Mouse (Mus musculus) MEL (cell line): Measurements from ENCODE around the gene Macrod2. TPM values are rescaled to one million over a fixed set of nuclear protein-coding genes. Genes with fewer than 3 reads are reported as not detected.

Experiments
- DNase-seq: peaks from one replicate; pipeline ENCODE4 v3.0.0; 2011; ENCODE audit warnings: low read depth, low spot score
- H3K27ac ChIP-seq: 2 replicates; pipeline ENCODE4 v1.5.1; 2012; ENCODE audit warnings: low read depth, mild to moderate bottlenecking, control low read depth, low read length, moderate library complexity; ENCODE audit not compliant: control insufficient read depth
- H3K27me3 ChIP-seq, 2 experiments: fragments of 150-350 bp in 1 of 2; sonication (generic) in 1 of 2; 2 replicates each; pipeline ENCODE4 v1.6.1; 2012; ENCODE audit warnings: low read length in 2 of 2, mild to moderate bottlenecking in 2 of 2, improper control_type of control experiment in 1 of 2, moderate library complexity in 1 of 2; ENCODE audit not compliant: insufficient read depth in 2 of 2, control insufficient read depth in 1 of 2
- H3K36me3 ChIP-seq, 2 experiments: 2 replicates each; pipeline ENCODE4 v1.6.1; 2012 to 2014; ENCODE audit warnings: low read length in 2 of 2, improper control_type of control experiment in 1 of 2, inconsistent platforms in 1 of 2, mild to moderate bottlenecking in 1 of 2; ENCODE audit not compliant: insufficient read depth in 2 of 2, control insufficient read depth in 1 of 2
- H3K4me1 ChIP-seq, 2 experiments: fragments of 150-350 bp in 1 of 2; sonication (generic) in 1 of 2; 2 replicates each; pipeline ENCODE4 v1.6.1; 2012; ENCODE audit warnings: low read length in 2 of 2, improper control_type of control experiment in 1 of 2, mild to moderate bottlenecking in 1 of 2; ENCODE audit not compliant: insufficient read depth in 2 of 2, control insufficient read depth in 1 of 2
- H3K4me3 ChIP-seq, 2 experiments: fragments of 150-350 bp in 1 of 2; sonication (generic) in 1 of 2; 2 replicates each; pipeline ENCODE4 v1.5.1; 2012; ENCODE audit warnings: low read depth in 2 of 2, low read length in 2 of 2, mild to moderate bottlenecking in 2 of 2, moderate library complexity in 2 of 2, control low read depth in 1 of 2, improper control_type of control experiment in 1 of 2; ENCODE audit not compliant: control insufficient read depth in 1 of 2, insufficient read depth in 1 of 2
- H3K79me2 ChIP-seq: 2 replicates; pipeline ENCODE4 v1.6.1; 2012; ENCODE audit warnings: mild to moderate bottlenecking, low read length, moderate library complexity; ENCODE audit not compliant: control insufficient read depth, poor library complexity, insufficient read depth
- H3K9ac ChIP-seq: 2 replicates; pipeline ENCODE4 v1.6.1; 2012; ENCODE audit warnings: low read depth, mild to moderate bottlenecking, control low read depth, low read length, moderate library complexity; ENCODE audit not compliant: control insufficient read depth, poor library complexity, severe bottlenecking
- H3K9me3 ChIP-seq: fragments of 150-350 bp; sonication (generic); replicated peaks from 2 replicates; pipeline ENCODE4 v1.6.1; 2012; ENCODE audit warnings: mild to moderate bottlenecking, low read length, improper control_type of control experiment, moderate library complexity; ENCODE audit not compliant: insufficient read depth
- BHLHE40 ChIP-seq: IDR thresholded peaks from 2 replicates; pipeline ENCODE4 v1.6.1; 2012; ENCODE audit warnings: low read depth, mild to moderate bottlenecking, inconsistent platforms, low read length, improper control_type of control experiment, borderline replicate concordance
- CHD1 ChIP-seq: IDR thresholded peaks from 2 replicates; pipeline ENCODE4 v1.6.1; 2012; ENCODE audit warnings: low read depth, mild to moderate bottlenecking, inconsistent platforms, low read length, improper control_type of control experiment
- EP300 ChIP-seq, 2 experiments: IDR thresholded peaks; 2 replicates each; pipeline ENCODE4 v1.6.1; 2011; ENCODE audit warnings: improper control_type of control experiment in 2 of 2, low read length in 2 of 2, low read depth in 1 of 2, mild to moderate bottlenecking in 1 of 2
- MAFK ChIP-seq: IDR thresholded peaks from 2 replicates; pipeline ENCODE4 v1.6.1; 2011; ENCODE audit warnings: low read depth, mild to moderate bottlenecking, low read length, improper control_type of control experiment, borderline replicate concordance
- MAZ ChIP-seq: IDR thresholded peaks from 2 replicates; pipeline ENCODE4 v1.6.1; 2012; ENCODE audit warnings: low read depth, mild to moderate bottlenecking, inconsistent platforms, low read length, improper control_type of control experiment
- MEF2A ChIP-seq: IDR thresholded peaks from 2 replicates; pipeline ENCODE4 v1.6.1; 2014; ENCODE audit warnings: low read depth, mild to moderate bottlenecking, inconsistent platforms, low read length, improper control_type of control experiment; ENCODE audit not compliant: poor library complexity, insufficient replicate concordance, severe bottlenecking; ENCODE audit errors: extremely low read depth
- MYC ChIP-seq: IDR thresholded peaks from 2 replicates; pipeline ENCODE4 v1.6.1; 2011; ENCODE audit warnings: low read depth, mild to moderate bottlenecking, low read length, improper control_type of control experiment, moderate library complexity
- NRF1 ChIP-seq: IDR thresholded peaks from 2 replicates; pipeline ENCODE4 v1.6.1; 2014; ENCODE audit warnings: low read depth, mild to moderate bottlenecking, inconsistent platforms, low read length, improper control_type of control experiment, moderate library complexity; ENCODE audit not compliant: poor library complexity, insufficient read depth, severe bottlenecking
- POLR2A ChIP-seq, 2 experiments: IDR thresholded peaks; 2 replicates each; pipeline ENCODE4 v1.6.1; 2011 to 2012; ENCODE audit warnings: low read length in 2 of 2, mild to moderate bottlenecking in 2 of 2, control low read depth in 1 of 2, improper control_type of control experiment in 1 of 2, low read depth in 1 of 2, moderate library complexity in 1 of 2; ENCODE audit not compliant: control insufficient read depth in 1 of 2, insufficient read depth in 1 of 2, poor library complexity in 1 of 2
- POLR2AphosphoS2 ChIP-seq: IDR thresholded peaks from 2 replicates; pipeline ENCODE4 v1.6.1; 2011; ENCODE audit warnings: low read length, improper control_type of control experiment
- RCOR1 ChIP-seq: IDR thresholded peaks from 2 replicates; pipeline ENCODE4 v1.6.1; 2012; ENCODE audit warnings: low read depth, mild to moderate bottlenecking, inconsistent platforms, low read length, improper control_type of control experiment
- TAL1 ChIP-seq: IDR thresholded peaks from 2 replicates; pipeline ENCODE4 v1.6.1; 2012; ENCODE audit warnings: mild to moderate bottlenecking, inconsistent platforms, low read length, moderate library complexity, mixed read lengths
- TBP ChIP-seq: IDR thresholded peaks from 2 replicates; pipeline ENCODE4 v1.8.0; 2011; ENCODE audit warnings: low read depth, low read length, improper control_type of control experiment
- TCF12 ChIP-seq: IDR thresholded peaks from 2 replicates; pipeline ENCODE4 v1.6.1; 2014; ENCODE audit warnings: low read depth, mild to moderate bottlenecking, inconsistent platforms, low read length, improper control_type of control experiment, moderate library complexity
- UBTF ChIP-seq: IDR thresholded peaks from 2 replicates; pipeline ENCODE4 v1.6.1; 2012; ENCODE audit warnings: low read depth, mild to moderate bottlenecking, inconsistent platforms, low read length, improper control_type of control experiment, moderate library complexity, borderline replicate concordance; ENCODE audit not compliant: insufficient read depth
- USF1 ChIP-seq: IDR thresholded peaks from 2 replicates; pipeline ENCODE4 v1.6.1; 2014; ENCODE audit warnings: low read depth, mild to moderate bottlenecking, inconsistent platforms, low read length, improper control_type of control experiment, moderate library complexity
- ZMIZ1 ChIP-seq: IDR thresholded peaks from 2 replicates; pipeline ENCODE4 v1.6.1; 2012; ENCODE audit warnings: low read depth, mild to moderate bottlenecking, inconsistent platforms, low read length, improper control_type of control experiment, moderate library complexity
- polyA plus RNA-seq, 2 experiments: library from polyadenylated mRNA; stranded (reverse) in 1 of 2; unstranded in 1 of 2; fragments of >175 nt in 1 of 2; fragments of >200 nt in 1 of 2; gene quantifications; 2 replicates each; pipeline versions ENCODE4 v1.2.1 to v1.2.4; 2012; ENCODE audit warnings: low replicate concordance in 2 of 2, low read depth in 1 of 2; ENCODE audit not compliant: insufficient read length in 2 of 2, insufficient read depth in 1 of 2, missing spikeins in 1 of 2
- total RNA-seq: library from RNA; depleted of rRNA; stranded (reverse); fragments of 300-350 nt; gene quantifications from 2 replicates; pipeline ENCODE4 v1.2.3, GENCODE M21; 2012

Macrod2 gene
- total and polyA plus RNA-seq, 3 experiments: not detected

DNA sequence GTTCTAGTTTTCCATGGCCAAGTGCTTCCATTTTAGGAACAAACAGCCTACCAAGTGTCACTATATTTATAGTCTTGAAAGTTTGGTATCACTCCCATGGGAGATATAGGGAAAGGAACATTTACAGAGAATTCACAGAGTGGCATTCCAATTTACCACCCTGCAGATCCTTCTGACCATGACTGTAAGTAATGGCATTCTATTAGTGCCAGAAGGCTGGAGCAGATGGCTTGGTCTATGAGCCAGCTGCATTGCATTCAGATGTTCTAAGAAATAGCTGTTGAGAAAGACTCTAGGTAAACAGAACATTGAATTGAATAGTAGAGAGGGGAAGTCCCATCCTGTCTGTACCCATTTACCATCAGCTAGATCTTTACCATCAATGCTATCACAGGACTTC is 1954.7 kb downstream of the Macrod2 start:
- no peak for DNase-seq
- Histone ChIP-seq H3K4me3 (no peak overlapping the region), H3K9ac (no peak overlapping the region), H3K36me3 (no peaks in the 10 kb centered on the region), H3K27me3 (no peaks in the 10 kb centered on the region), H3K9me3 (no peaks in the 10 kb centered on the region), H3K27ac (no peak overlapping the region), H3K79me2 (no peaks in the 10 kb centered on the region), H3K4me1 (no peaks in the 10 kb centered on the region)
- no peak for TF ChIP-seq BHLHE40
- TF ChIP-seq POLR2AphosphoS2: no peak
- no peak for TF ChIP-seq POLR2A (IDR thresholded peaks at IDR 0.05; ENCODE audit: control insufficient read depth in 1 of 2, insufficient read depth in 1 of 2, low read depth in 1 of 2, low read length in 2 of 2, poor library complexity in 1 of 2)
- no peak for TF ChIP-seq MYC
- no peak for TF ChIP-seq MAFK
- no peak for TF ChIP-seq TBP
- no peak for TF ChIP-seq ZMIZ1
- TF ChIP-seq USF1: no peak
- no peak for TF ChIP-seq MAZ
- TF ChIP-seq RCOR1: no peak
- no peak for TF ChIP-seq CHD1
- TF ChIP-seq MEF2A: no peak
- no peak for TF ChIP-seq TAL1
- TF ChIP-seq TCF12: no peak
- no peak for TF ChIP-seq NRF1

DNA sequence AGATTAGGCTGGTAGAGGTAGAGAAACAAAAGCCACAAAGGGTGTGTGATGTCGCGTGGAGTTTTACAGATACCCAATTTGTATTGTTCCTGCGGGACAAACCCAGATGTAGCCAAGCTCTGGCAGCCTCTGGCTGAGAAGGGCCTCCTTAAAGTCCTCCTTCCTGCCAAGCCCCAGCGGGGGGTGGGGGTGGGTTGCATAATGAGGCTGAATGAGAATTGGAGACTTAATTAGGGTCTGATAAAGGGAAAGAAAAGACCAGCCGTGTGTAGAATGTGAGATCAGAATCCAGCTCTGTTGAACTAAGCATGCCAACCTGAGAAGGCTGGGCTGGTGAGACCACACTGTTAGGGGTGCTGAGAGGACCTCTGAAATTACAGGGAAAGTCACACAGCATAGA is 1967.8 kb downstream of the Macrod2 start:
- DNase-seq: no peak
- H3K4me3 ChIP-seq: no peak overlapping the region
- no peak overlapping the region for H3K9ac ChIP-seq
- no peaks in the 10 kb centered on the region for H3K4me1 ChIP-seq
- TF ChIP-seq EP300 (IDR thresholded peaks at IDR 0.05; ENCODE audit: low read depth in 1 of 2, low read length in 2 of 2) (no peak), MAZ (no peak), UBTF (no peak)
- H3K27ac ChIP-seq: no peak overlapping the region
- H3K9me3 ChIP-seq: no peaks in the 10 kb centered on the region
- H3K27me3 ChIP-seq: peaks cover 0 to 2% of the 10 kb centered on the region in 2 experiments; a peak in 1 of 4 replicates
- H3K79me2 ChIP-seq: no peaks in the 10 kb centered on the region
- H3K36me3 ChIP-seq: no peaks in the 10 kb centered on the region
